Mouse (Mus musculus): ENCODE results near the gene Dock11. TPM values are rescaled to one million over a fixed set of nuclear protein-coding genes. Genes with fewer than 3 reads are reported as not detected.

Gene Dock11
- total RNA-seq, 2 experiments from 2014 or later, result 2.3 to 4.7 TPM

- DNase-seq, result no peak
- Histone ChIP-seq H3K27ac (no peak overlapping the region), H3K4me3 (no peak overlapping the region)
- intact Hi-C loops (cut with DNase I), result no loop called here
- no peak for TF ChIP-seq CTCF (IDR thresholded peaks at IDR 0.05)
Observed at GRCm38 (mm10) chrX:35963087-35963486, 74.5 kb downstream of the Dock11 start.

- no peak for DNase-seq
- intact Hi-C loops (cut with DNase I), result no loop called here
- no peak overlapping the region for H3K4me3 ChIP-seq
- no peak for TF ChIP-seq CTCF (IDR thresholded peaks at IDR 0.05)
- H3K27ac ChIP-seq, result no peak overlapping the region
Observed at GRCm38 (mm10) chrX:35969276-35969675, 80.6 kb downstream of the Dock11 start.

- no peak for TF ChIP-seq CTCF (IDR thresholded peaks at IDR 0.05)
- no peak for DNase-seq
- no peak overlapping the region for H3K27ac ChIP-seq
- intact Hi-C loops (cut with DNase I), result no loop called here
- H3K4me3 ChIP-seq, result no peak overlapping the region
Observed at GRCm38 (mm10) chrX:35976657-35977056, 88.0 kb downstream of the Dock11 start.

GRCm38 (mm10) chrX:35987981-35988380 lies 99.3 kb downstream of the Dock11 start:
- no peak for TF ChIP-seq CTCF (IDR thresholded peaks at IDR 0.05)

DNA sequence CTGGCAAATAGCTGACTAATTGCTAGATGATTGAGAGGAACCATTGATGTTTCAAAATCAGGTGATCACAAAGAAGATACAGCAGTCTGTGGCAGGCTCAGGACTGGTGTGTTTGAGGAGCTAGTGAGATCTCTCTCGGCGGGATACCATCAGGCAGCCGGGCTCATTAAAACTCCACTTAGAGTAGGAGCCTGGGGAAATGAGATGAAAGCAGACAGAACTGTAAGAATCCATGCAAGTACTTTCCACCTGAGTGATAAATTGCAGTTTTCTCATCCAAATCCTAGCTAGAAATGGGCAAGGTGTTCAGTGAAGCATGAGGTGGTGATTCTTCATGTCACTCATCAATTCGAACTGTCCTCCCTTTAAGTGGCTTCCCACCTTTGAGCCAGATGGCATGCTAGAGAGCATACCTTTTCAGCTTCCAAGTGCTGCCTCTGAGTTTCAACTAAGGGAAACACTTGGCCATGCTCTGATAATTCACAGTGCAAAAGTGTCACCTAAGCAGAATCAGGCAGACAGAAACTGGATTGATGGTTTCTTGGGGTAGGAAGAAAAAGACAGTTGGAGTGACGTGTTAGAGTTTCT lies 102.0 kb downstream of the Dock11 start:
- intact Hi-C loops (cut with DNase I), result no loop called here
- no peak overlapping the region for H3K27ac ChIP-seq
- no peak overlapping the region for H3K4me3 ChIP-seq
- DNase-seq, result no peak
- TF ChIP-seq CTCF (IDR thresholded peaks at IDR 0.05), result no peak

More at GRCm38 (mm10) chrX:35987981-35988380, 99.3 kb downstream of the Dock11 start:
- Histone ChIP-seq H3K27ac (no peak overlapping the region), H3K4me3 (no peak overlapping the region)
- no peak for DNase-seq
- intact Hi-C loops (cut with DNase I), result no loop called here

DNA sequence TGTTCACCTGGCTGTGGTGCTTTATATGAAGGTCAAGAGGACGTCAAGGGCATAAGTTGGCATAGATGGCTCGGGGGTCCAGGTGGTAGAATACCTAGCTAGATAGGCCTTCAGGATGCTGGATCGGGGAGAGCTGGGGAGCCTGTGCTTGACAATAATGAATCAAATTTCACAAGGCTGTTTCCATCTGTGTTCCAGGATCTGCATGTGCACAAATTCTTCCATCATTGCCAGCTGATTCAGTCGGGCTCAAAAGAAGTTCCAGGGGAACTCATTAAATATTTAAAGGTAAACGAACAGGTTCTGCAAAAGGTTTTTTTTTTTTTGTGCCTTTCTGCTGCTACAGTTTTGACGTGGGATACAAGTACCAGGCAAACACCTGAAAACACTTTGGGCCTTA lies 105.6 kb downstream of the Dock11 start:
- no peak for TF ChIP-seq CTCF (IDR thresholded peaks at IDR 0.05)
- intact Hi-C loops (cut with DNase I), result no loop called here
- H3K27ac ChIP-seq, result no peak overlapping the region
- no peak overlapping the region for H3K4me3 ChIP-seq
- no peak for DNase-seq

GRCm38 (mm10) chrX:35997004-35997403 lies 108.4 kb downstream of the Dock11 start:
- TF ChIP-seq CTCF (IDR thresholded peaks at IDR 0.05), result peak; percentile 88
- intact Hi-C loops (cut with DNase I), result loop anchor here (1.0 to 5.0 kb wide), 2 partner anchors 115 to 161 kb away; no protein-coding TSS in a partner anchor
- no peak for DNase-seq
- Histone ChIP-seq H3K4me3 (no peak overlapping the region), H3K27ac (no peak overlapping the region)

DNA sequence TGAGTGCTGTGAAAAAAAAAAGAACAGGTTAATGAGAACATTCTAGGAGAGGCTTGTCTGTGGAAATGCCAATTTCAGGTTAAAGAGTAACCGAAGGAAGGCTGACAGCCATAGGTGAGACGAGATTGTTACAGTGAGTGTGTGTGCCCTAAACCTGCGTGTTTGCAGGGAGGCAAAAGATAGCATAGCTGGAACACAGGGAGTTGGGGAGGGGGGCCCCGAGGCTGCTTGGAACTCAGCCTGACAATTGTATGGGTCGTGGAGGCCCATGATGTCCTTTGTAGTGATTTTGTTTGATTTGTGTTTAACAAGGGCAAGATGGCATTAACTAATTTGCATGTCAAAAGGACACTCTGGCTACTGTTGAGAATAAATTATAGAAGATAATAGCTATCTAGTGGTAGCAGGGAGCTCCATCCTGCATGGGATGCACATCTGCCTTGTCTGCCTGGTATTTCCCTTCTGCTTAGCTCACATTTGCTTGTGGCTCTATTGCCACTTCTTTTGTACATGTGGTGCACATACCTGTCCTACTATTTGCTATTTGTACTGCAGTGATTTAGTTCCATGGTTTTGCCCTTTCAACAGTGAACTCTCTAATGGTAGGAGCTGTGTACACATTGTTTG lies 109.3 kb downstream of the Dock11 start:
- no peak for DNase-seq
- H3K27ac ChIP-seq, result no peak overlapping the region
- intact Hi-C loops (cut with DNase I), result loop anchor here (1.0 to 5.0 kb wide), 2 partner anchors 116 to 162 kb away; no protein-coding TSS in a partner anchor
- TF ChIP-seq CTCF (IDR thresholded peaks at IDR 0.05), result no peak
- no peak overlapping the region for H3K4me3 ChIP-seq

DNA sequence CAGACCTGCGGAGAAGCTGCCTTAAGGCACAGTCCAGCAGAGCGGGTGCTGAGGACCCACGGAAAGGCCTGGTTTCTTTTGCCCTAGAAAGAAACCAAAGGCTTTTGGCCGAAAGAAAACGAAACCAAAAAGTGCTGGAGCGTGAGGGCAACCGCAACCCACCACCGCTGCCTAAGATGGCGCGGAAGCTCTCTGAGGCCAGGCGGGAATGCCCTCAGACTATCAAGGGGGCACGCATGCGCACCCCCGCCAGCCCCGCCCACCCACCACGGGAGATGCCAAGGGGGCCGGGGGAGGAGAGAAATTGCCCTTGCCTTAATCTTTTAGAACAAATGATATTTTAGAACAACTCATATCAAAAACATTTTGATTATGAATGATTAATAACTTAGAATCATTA lies 137.0 kb downstream of the Dock11 start:
- H3K27ac ChIP-seq, result no peak overlapping the region
- no peak for TF ChIP-seq CTCF (IDR thresholded peaks at IDR 0.05)
- intact Hi-C loops (cut with DNase I), result no loop called here
- H3K4me3 ChIP-seq, result no peak overlapping the region
- no peak for DNase-seq

DNA sequence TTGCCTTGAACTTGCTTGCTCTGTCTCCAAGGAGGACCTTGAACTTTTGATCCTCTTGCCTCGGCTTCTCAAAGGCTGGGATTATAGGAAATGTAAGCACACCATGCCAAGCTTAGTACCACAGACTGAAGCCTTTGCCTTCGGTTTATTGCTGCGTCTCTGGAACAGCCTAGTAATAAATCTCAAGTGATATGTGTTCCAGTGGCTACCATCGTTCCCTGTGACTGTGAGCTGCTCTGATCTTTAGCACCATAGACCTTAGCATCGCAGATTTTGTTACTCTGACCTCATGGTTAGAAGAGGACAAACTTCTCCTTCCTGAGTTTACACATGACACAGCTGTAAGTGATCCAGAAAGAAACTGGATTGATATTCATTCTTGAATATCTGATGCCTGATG lies 142.5 kb downstream of the Dock11 start:
- intact Hi-C loops (cut with DNase I), result no loop called here
- Histone ChIP-seq H3K4me3 (no peak overlapping the region), H3K27ac (no peak overlapping the region)
- no peak for TF ChIP-seq CTCF (IDR thresholded peaks at IDR 0.05)
- DNase-seq, result no peak

- no peak for TF ChIP-seq CTCF (IDR thresholded peaks at IDR 0.05)
- Histone ChIP-seq H3K4me3 (no peak overlapping the region), H3K27ac (no peak overlapping the region)
- intact Hi-C loops (cut with DNase I), result no loop called here
- DNase-seq, result no peak
Observed at GRCm38 (mm10) chrX:36034045-36034444, 145.4 kb downstream of the Dock11 start.

GRCm38 (mm10) chrX:36045731-36046130 lies 157.1 kb downstream of the Dock11 start:
- TF ChIP-seq CTCF (IDR thresholded peaks at IDR 0.05), result no peak
- intact Hi-C loops (cut with DNase I), result no loop called here
- H3K27ac ChIP-seq, result no peak overlapping the region
- no peak for DNase-seq
- no peak overlapping the region for H3K4me3 ChIP-seq

- Histone ChIP-seq H3K4me3 (no peak overlapping the region), H3K27ac (no peak overlapping the region)
- TF ChIP-seq CTCF (IDR thresholded peaks at IDR 0.05), result no peak
- no peak for DNase-seq
- intact Hi-C loops (cut with DNase I), result no loop called here
Observed at GRCm38 (mm10) chrX:36047451-36047850, 158.8 kb downstream of the Dock11 start.

DNA sequence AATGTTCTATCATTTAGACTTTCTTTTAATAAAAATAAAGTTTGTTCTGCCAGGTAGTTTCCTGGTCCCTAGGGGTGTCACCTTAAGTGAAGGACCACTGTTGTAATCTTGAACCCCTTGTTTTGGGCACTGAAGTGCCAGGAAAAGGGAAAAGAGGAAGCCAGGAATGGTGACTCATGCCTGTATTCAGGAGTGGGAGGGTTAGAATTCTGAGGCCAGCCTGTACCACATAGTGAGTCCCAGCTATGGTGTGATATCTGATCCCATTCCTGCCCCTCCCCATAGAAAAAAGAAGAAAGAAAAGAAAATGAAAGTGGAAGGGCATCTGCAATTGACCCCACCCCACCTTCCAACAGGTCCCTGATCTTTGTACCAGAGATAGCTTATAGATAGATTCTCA lies 161.7 kb downstream of the Dock11 start:
- intact Hi-C loops (cut with DNase I), result no loop called here
- no peak overlapping the region for H3K27ac ChIP-seq
- DNase-seq, result no peak
- H3K4me3 ChIP-seq, result no peak overlapping the region
- no peak for TF ChIP-seq CTCF (IDR thresholded peaks at IDR 0.05)

Data from gastrocnemius, adult 2 months (tissue).